In the genomic region with DNA sequence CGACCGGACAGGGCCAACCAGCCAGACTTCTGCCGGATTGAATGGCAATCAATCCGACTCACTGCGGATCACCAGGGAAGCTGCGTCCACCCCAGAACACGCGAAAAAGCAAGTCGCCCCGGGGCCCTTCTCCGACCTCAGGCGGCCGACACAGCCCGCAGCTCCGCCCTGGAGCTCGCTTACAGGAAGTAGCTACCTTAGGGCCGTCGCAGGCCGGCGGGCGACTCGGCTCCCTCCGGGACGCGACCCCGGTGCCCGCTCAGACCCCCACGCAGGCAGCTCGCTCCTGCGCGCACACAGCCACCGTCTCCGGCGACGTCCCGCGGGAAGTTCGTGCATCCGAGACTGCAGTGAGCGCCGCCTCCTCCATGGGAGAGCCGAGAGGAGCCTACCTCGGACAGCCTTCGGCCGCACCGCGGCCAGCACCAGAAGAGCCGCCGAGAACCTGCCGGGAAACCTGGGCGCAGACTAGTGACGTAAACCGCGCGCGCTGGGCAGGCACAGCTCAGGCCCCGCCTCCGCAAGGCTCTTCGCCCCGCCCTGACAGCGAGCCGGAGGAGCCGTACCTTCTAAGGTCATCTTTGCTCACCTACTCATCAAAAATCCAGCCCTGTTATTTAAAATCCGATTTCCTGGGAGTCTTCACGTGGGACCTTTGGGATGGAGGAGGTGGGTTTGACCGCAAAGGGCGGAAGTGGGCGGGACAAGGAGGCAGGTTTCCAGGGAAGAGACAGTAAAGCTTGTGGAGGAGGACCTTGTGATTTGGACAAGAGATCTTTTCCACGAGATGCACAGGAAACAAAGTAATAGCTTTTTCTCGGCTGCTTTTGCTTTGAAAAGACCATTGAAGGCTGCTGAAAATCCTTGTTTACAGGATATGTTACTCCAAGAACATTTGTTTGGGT, we compare ENCODE assay signal across 8 mouse cellular contexts. TPM values are rescaled to one million over a fixed set of nuclear protein-coding genes. Genes with fewer than 3 reads are reported as not detected.
DNase-seq lines count a peak whose midpoint lies in the region; ATAC-seq and TF ChIP-seq lines count a peak whose summit lies in the region.

A gene (minus strand): TSS at position 473 of the 905 bp plus-strand sequence.

- TF ChIP-seq CTCF in bone marrow, adult 2 months (IDR thresholded peaks at IDR 0.05; ENCODE audit: control insufficient read depth, insufficient read depth, low read length): no peak
- peak; percentile 9 for TF ChIP-seq CTCF in midbrain, postnatal 0 days (IDR thresholded peaks at IDR 0.05)

- no peaks in the 10 kb centered on the region for H3K27me3 ChIP-seq in embryonic facial prominence, embryonic 15.5 days
- no peaks in the 10 kb centered on the region for H3K27me3 ChIP-seq in limb, embryonic 14.5 days (ENCODE audit: control insufficient read depth, insufficient read depth, low read length)
- H3K27me3 ChIP-seq in midbrain, postnatal 0 days (ENCODE audit: insufficient read depth, low read length): no peaks in the 10 kb centered on the region

- no peaks in the 10 kb centered on the region for H3K36me3 ChIP-seq in embryonic facial prominence, embryonic 15.5 days
- H3K36me3 ChIP-seq in limb, embryonic 14.5 days (ENCODE audit: control insufficient read depth, insufficient read depth, low read length): no peaks in the 10 kb centered on the region
- H3K36me3 ChIP-seq in midbrain, postnatal 0 days (ENCODE audit: insufficient read depth, low read length): no peaks in the 10 kb centered on the region

- WGBS in bone marrow, adult 2 months: under 1% methylated on average over 70 of the region's 70 CpGs
- under 1% methylated on average over 70 of the region's 70 CpGs for whole genome bisulfite sequencing in embryonic facial prominence, embryonic 15.5 days
- under 1% methylated on average over 69 of the region's 70 CpGs for WGBS in limb, embryonic 14.5 days
- under 1% methylated on average over 70 of the region's 70 CpGs for WGBS in midbrain, postnatal 0 days

- H3K27ac ChIP-seq in bone marrow, adult 2 months (ENCODE audit: control insufficient read depth, insufficient read depth, low read depth, low read length, poor library complexity): peak within 1 kb of the TSS; percentile 95
- peak within 1 kb of the TSS; percentile 88 for H3K27ac ChIP-seq in embryonic facial prominence, embryonic 15.5 days (replicated peaks)
- peak within 1 kb of the TSS; percentile 76 for H3K27ac ChIP-seq in limb, embryonic 14.5 days (replicated peaks; ENCODE audit: low read depth, low read length)
- peak within 1 kb of the TSS; percentile 90 for H3K27ac ChIP-seq in midbrain, postnatal 0 days (ENCODE audit: low read depth, low read length)

- H3K4me2 ChIP-seq in embryonic facial prominence, embryonic 15.5 days (replicated peaks): peak within 1 kb of the TSS; percentile 63
- peak within 1 kb of the TSS; percentile 74 for H3K4me2 ChIP-seq in limb, embryonic 14.5 days (replicated peaks; ENCODE audit: low read depth, low read length, severe bottlenecking)
- H3K4me2 ChIP-seq in midbrain, postnatal 0 days (ENCODE audit: low read depth, low read length, poor library complexity, severe bottlenecking): peak within 1 kb of the TSS; percentile 62

- 0 out of 2 replicates have a peak, but pooled peaks cover 1% of the 10 kb centered on the region for H3K4me1 ChIP-seq in bone marrow, adult 2 months (ENCODE audit: control insufficient read depth, insufficient read depth, low read length)
- H3K4me1 ChIP-seq in embryonic facial prominence, embryonic 15.5 days: peaks cover 14% of the 10 kb centered on the region
- no peaks in the 10 kb centered on the region for H3K4me1 ChIP-seq in limb, embryonic 14.5 days (ENCODE audit: control insufficient read depth, insufficient read depth, low read length)
- H3K4me1 ChIP-seq in midbrain, postnatal 0 days (ENCODE audit: insufficient read depth, low read length): peaks cover 6% of the 10 kb centered on the region

- DNase-seq in 416B (ENCODE audit: low read depth): peak; percentile 94
- peak; percentile 88 for DNase-seq in heart, adult 8-10 months (ENCODE audit: low spot score)
- peak; percentile 95 for DNase-seq in kidney, adult 9 months
- peak; percentile 89 for DNase-seq in limb, embryonic 14.5 days (ENCODE audit: low spot score)
- DNase-seq in midbrain, postnatal 0 days (ENCODE audit: low spot score): peak; percentile 93
- DNase-seq in spleen, postnatal 14 days (ENCODE audit: low spot score in 2 of 2): peak; percentile 91 to 96

- H3K9me3 ChIP-seq in embryonic facial prominence, embryonic 15.5 days (replicated peaks): no peaks in the 10 kb centered on the region
- no peaks in the 10 kb centered on the region for H3K9me3 ChIP-seq in limb, embryonic 14.5 days (ENCODE audit: control insufficient read depth, low read length)
- no peaks in the 10 kb centered on the region for H3K9me3 ChIP-seq in midbrain, postnatal 0 days (ENCODE audit: low read length)

- peak within 1 kb of the TSS; percentile 90 for H3K4me3 ChIP-seq in bone marrow, adult 2 months (replicated peaks; ENCODE audit: control insufficient read depth, low read depth, low read length)
- peak within 1 kb of the TSS; percentile 100 for H3K4me3 ChIP-seq in embryonic facial prominence, embryonic 15.5 days (replicated peaks)
- peak within 1 kb of the TSS; percentile 77 for H3K4me3 ChIP-seq in limb, embryonic 14.5 days (replicated peaks; ENCODE audit: low read length)
- H3K4me3 ChIP-seq in midbrain, postnatal 0 days (ENCODE audit: low read depth, low read length): peak within 1 kb of the TSS; percentile 97

- ATAC-seq in embryonic facial prominence, embryonic 15.5 days (ENCODE audit: insufficient number of reproducible peaks, low FRiP score, low TSS enrichment, low read depth): peak; percentile 98
- ATAC-seq in limb, embryonic 14.5 days (ENCODE audit: low FRiP score, low read depth): peak; percentile 98
- ATAC-seq in midbrain, postnatal 0 days (ENCODE audit: low FRiP score): peak; percentile 98

- H3K9ac ChIP-seq in embryonic facial prominence, embryonic 15.5 days: peak within 1 kb of the TSS; percentile 95
- H3K9ac ChIP-seq in limb, embryonic 14.5 days (ENCODE audit: low read depth, low read length, severe bottlenecking): peak within 1 kb of the TSS; percentile 84
- H3K9ac ChIP-seq in midbrain, postnatal 0 days (replicated peaks; ENCODE audit: low read length, poor library complexity, severe bottlenecking): peak within 1 kb of the TSS; percentile 93

- peak; percentile 83; the same call in 1 of the 2 replicates for TF ChIP-seq POLR2A in bone marrow, adult 2 months (IDR thresholded peaks at IDR 0.05; ENCODE audit: borderline replicate concordance, control insufficient read depth, low read depth, low read length)
- peak; percentile 92; the same call in 1 of the 2 replicates for TF ChIP-seq POLR2A in limb, embryonic 14.5 days (IDR thresholded peaks at IDR 0.05; ENCODE audit: borderline replicate concordance, extremely low read depth, insufficient read depth, insufficient read length)

RNA-seq across cellular contexts. Expression of the gene that starts here (rescaled TPM):
- polyA plus RNA-seq in bone marrow, adult 2 months (2011; ENCODE audit: insufficient read depth, insufficient read length, low replicate concordance, missing spikeins): 8.9 and 23.8 TPM in 2 replicates
- 36.8 and 38.3 TPM in 2 replicates for polyA plus RNA-seq in embryonic facial prominence, embryonic 15.5 days (2015; fragmentation: Nextera tagmentation; extraction: Ambion mirVana)
- total RNA-seq in heart, adult 8-10 months (2022): 10 to 100 TPM; 31.8 to 36.3 (median 33.3) TPM
- 24.4 and 25.3 TPM in 2 replicates for polyA plus RNA-seq in limb, embryonic 14.5 days (2012; rRNA removed)
- polyA plus RNA-seq in limb, embryonic 14.5 days (2014; fragmentation: Nextera tagmentation; extraction: Ambion mirVana): 44.2 and 50.0 TPM in 2 replicates
- 28.9 and 38.8 TPM in 2 replicates for total RNA-seq in midbrain, postnatal 0 days (2014; rRNA removed)
- polyA plus RNA-seq in midbrain, postnatal 0 days (2015; fragmentation: Nextera tagmentation; extraction: Ambion mirVana): 28.0 and 31.3 TPM in 2 replicates

Comparison
In these comparisons a context has a peak if more than half of its experiments do, and no peak if none do; other contexts are left out.
1. Peak in every context shown above with its lines: DNase-seq, ATAC-seq, H3K4me3 ChIP-seq and H3K27ac ChIP-seq.